Mouse (Mus musculus) ES-E14 (cell line): Measurements from ENCODE around the gene Ripor2. TPM values are rescaled to one million over a fixed set of nuclear protein-coding genes. Genes with fewer than 3 reads are reported as not detected.

Experiments used
- DNase-seq: peaks from one replicate; pipeline ENCODE4 v3.0.0-alpha.2; 2013; ENCODE audit warnings: low read depth, low spot score
- H3K27ac ChIP-seq: 2 replicates; pipeline ENCODE4 v1.5.1; 2012; ENCODE audit warnings: low read depth, mild to moderate bottlenecking, low read length, moderate library complexity, mixed read lengths; ENCODE audit not compliant: poor library complexity, insufficient read depth, severe bottlenecking
- H3K36me3 ChIP-seq: 2 replicates; pipeline ENCODE4 v1.6.1; 2012; ENCODE audit warnings: mild to moderate bottlenecking, low read length, moderate library complexity, mixed read lengths; ENCODE audit not compliant: control insufficient read depth, poor library complexity, insufficient read depth, severe bottlenecking
- H3K4me1 ChIP-seq, 2 experiments: fragments of 150-350 bp in 1 of 2; sonication (generic) in 1 of 2; 2 replicates each; pipeline ENCODE4 v1.6.1; 2012; ENCODE audit warnings: low read length in 2 of 2, mild to moderate bottlenecking in 1 of 2, mixed read lengths in 1 of 2; ENCODE audit not compliant: control insufficient read depth in 2 of 2, insufficient read depth in 2 of 2, poor library complexity in 1 of 2
- H3K4me3 ChIP-seq, 2 experiments: fragments of 150-350 bp in 1 of 2; sonication (generic) in 1 of 2; 2 replicates each; pipeline ENCODE4 v1.5.1; 2012; ENCODE audit warnings: low read length in 2 of 2, low read depth in 1 of 2, mild to moderate bottlenecking in 1 of 2, mixed read lengths in 1 of 2; ENCODE audit not compliant: insufficient read depth in 1 of 2, poor library complexity in 1 of 2, severe bottlenecking in 1 of 2
- H3K9ac ChIP-seq: 2 replicates; pipeline ENCODE4 v1.6.1; 2012; ENCODE audit warnings: low read depth, mild to moderate bottlenecking, low read length, mixed read lengths; ENCODE audit not compliant: poor library complexity, insufficient read depth, severe bottlenecking
- H3K9me3 ChIP-seq: fragments of 150-350 bp; sonication (generic); 2 replicates; pipeline ENCODE4 v1.6.1; 2012; ENCODE audit warnings: low read depth, mild to moderate bottlenecking, low read length; ENCODE audit not compliant: control insufficient read depth, insufficient read depth
- CHD2 ChIP-seq: IDR thresholded peaks from 2 replicates; pipeline ENCODE4 v1.6.1; 2014; ENCODE audit warnings: mild to moderate bottlenecking, low read depth, low read length, inconsistent platforms
- HCFC1 ChIP-seq: IDR thresholded peaks from 2 replicates; pipeline ENCODE4 v1.6.1; 2012; ENCODE audit warnings: low read length, inconsistent platforms, borderline replicate concordance; ENCODE audit not compliant: insufficient read depth
- MAFK ChIP-seq: IDR thresholded peaks from 2 replicates; pipeline ENCODE4 v1.6.1; 2014; ENCODE audit warnings: mild to moderate bottlenecking, low read depth, low read length, inconsistent platforms; ENCODE audit not compliant: insufficient read depth
- ZC3H11A ChIP-seq: IDR thresholded peaks from 2 replicates; pipeline ENCODE4 v1.6.1; 2012; ENCODE audit warnings: low read depth, mild to moderate bottlenecking, inconsistent platforms, low read length, borderline replicate concordance
- ZNF384 ChIP-seq: IDR thresholded peaks from 2 replicates; pipeline ENCODE4 v1.6.1; 2012; ENCODE audit warnings: low read depth, low read length, inconsistent platforms
- in situ Hi-C, 2 experiments: fragments of 600-800 bp; cut with MboI; formaldehyde crosslinking; loops; one replicate each; pipeline ENCODE4 v1.15.1; 2025; ENCODE audit warnings: low sequenced_read_pairs in 2 of 2, inconsistent platforms in 1 of 2; ENCODE audit not compliant: unreplicated experiment in 2 of 2
- total RNA-seq: library from RNA; depleted of rRNA; stranded (reverse); fragments of 300-350 nt; gene quantifications from 2 replicates; pipeline ENCODE4 v1.2.3, GENCODE M21; 2012

The Ripor2 gene
- total RNA-seq, 1 experiment = 0.71 TPM

- Histone ChIP-seq H3K27ac (no peak overlapping the region), H3K9me3 (no peaks in the 10 kb centered on the region), H3K36me3 (no peaks in the 10 kb centered on the region), H3K4me3 (no peak overlapping the region), H3K9ac (no peak overlapping the region), H3K4me1 (no peaks in the 10 kb centered on the region)
- in situ Hi-C loops = no loop called here
- DNase-seq = no peak
- no peak for TF ChIP-seq ZNF384
- TF ChIP-seq ZC3H11A = no peak
- no peak for TF ChIP-seq HCFC1
- TF ChIP-seq CHD2 = no peak
- TF ChIP-seq MAFK = no peak
Observed at GRCm38 (mm10) chr13:24709656-24710396, 127.8 kb downstream of the Ripor2 start.

GRCm38 (mm10) chr13:24710968-24711367, 129.0 kb downstream of the Ripor2 start:
- no peak overlapping the region for H3K27ac ChIP-seq
- no peak overlapping the region for H3K4me3 ChIP-seq
- no peaks in the 10 kb centered on the region for H3K4me1 ChIP-seq
- in situ Hi-C loops = no loop called here
- TF ChIP-seq HCFC1 (no peak), MAFK (no peak), ZNF384 (no peak), CHD2 (no peak), ZC3H11A (no peak)
- no peaks in the 10 kb centered on the region for H3K9me3 ChIP-seq
- no peaks in the 10 kb centered on the region for H3K36me3 ChIP-seq
- no peak for DNase-seq
- H3K9ac ChIP-seq = no peak overlapping the region

DNA sequence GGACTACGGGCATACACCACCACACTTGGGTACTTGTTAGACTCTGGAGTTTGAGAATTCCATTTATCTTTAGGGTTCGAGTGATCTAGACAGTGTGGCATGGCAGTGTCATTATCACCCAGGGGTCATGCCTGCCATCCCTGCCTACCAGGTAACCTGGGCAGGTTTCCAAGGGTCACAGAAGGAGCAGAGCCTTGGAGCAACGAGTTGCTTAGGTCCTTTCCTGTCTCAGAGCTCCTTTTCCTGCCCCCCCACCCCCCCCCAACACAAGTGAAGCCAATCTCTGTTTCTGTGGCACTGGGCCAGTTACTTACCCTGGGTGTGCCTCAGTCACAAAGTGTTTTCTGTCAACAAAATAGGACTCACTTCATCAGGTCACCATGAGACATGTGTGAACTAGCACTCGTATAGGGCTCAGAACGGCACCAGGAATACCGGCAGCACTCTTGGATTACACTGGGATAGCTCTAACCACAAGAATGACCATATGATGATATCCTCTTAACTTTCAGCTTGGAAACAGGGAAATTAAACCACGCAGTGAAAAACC, 130.7 kb downstream of the Ripor2 start:
- H3K4me1 ChIP-seq = no peaks in the 10 kb centered on the region
- TF ChIP-seq ZC3H11A (no peak), ZNF384 (no peak), HCFC1 (no peak), CHD2 (no peak), MAFK (no peak)
- no peak overlapping the region for H3K4me3 ChIP-seq
- no peak overlapping the region for H3K9ac ChIP-seq
- no peaks in the 10 kb centered on the region for H3K36me3 ChIP-seq
- H3K27ac ChIP-seq = no peak overlapping the region
- in situ Hi-C loops = no loop called here
- no peaks in the 10 kb centered on the region for H3K9me3 ChIP-seq
- no peak for DNase-seq

DNA sequence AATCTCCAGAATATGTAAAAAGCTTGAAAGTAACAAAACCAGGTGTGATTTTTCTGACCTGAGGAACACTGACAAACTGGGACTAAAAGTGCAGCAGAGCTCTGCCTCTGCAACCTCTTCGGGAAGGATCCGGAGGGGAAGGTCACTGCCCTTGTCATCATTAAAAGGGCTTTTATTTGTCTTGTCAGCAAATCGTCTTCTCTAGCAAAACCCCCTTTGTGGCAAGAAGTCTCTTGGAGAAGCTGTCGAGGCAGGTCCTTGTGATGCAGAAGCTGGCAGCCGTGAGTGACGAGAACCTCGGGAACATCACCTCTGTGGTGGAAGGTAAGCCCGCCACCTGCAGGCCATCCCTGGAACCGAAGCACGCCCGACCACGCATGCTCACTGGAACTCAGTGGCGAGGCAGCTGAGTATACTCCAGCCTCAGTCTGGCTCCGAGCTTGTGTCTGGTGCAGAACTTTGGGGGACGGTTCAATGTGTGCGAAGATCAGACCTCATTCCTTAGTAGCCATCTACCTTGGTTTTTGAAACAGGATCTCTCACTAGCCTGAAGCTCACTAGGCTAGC, 131.5 kb downstream of the Ripor2 start:
- peak; percentile 68 for DNase-seq
- H3K9ac ChIP-seq = peak overlapping the region; percentile 53; the same call in 1 of the 2 replicates
- TF ChIP-seq MAFK = peak; percentile 82
- TF ChIP-seq HCFC1 = no peak
- in situ Hi-C loops = no loop called here
- H3K27ac ChIP-seq = no peak overlapping the region
- H3K9me3 ChIP-seq = no peaks in the 10 kb centered on the region
- H3K4me3 ChIP-seq = no peak overlapping the region
- H3K4me1 ChIP-seq = no peaks in the 10 kb centered on the region
- no peaks in the 10 kb centered on the region for H3K36me3 ChIP-seq
